Mouse (Mus musculus) CH12.LX (cell line): Measurements from ENCODE around the gene Neurog1. TPM values are rescaled to one million over a fixed set of nuclear protein-coding genes. Genes with fewer than 3 reads are reported as not detected.

Source experiments
- DNase-seq: peaks from one replicate; pipeline ENCODE4 v3.0.0-alpha.2; 2013; ENCODE audit errors: extremely low read depth
- H3K27ac ChIP-seq: 2 replicates; pipeline ENCODE4 v1.5.1; 2012; ENCODE audit warnings: low read depth, mild to moderate bottlenecking, control low read depth, moderate library complexity; ENCODE audit not compliant: insufficient read depth
- H3K27me3 ChIP-seq: replicated peaks from 2 replicates; pipeline ENCODE3; 2012; ENCODE audit warnings: inconsistent platforms
- H3K36me3 ChIP-seq, 2 experiments: replicated peaks in 1 of 2; 2 replicates each; pipeline versions ENCODE3 to v1.6.1; 2012; ENCODE audit warnings: inconsistent platforms in 1 of 2, low read length in 1 of 2, mild to moderate bottlenecking in 1 of 2, mixed read lengths in 1 of 2, moderate library complexity in 1 of 2; ENCODE audit not compliant: control insufficient read depth in 1 of 2, insufficient read depth in 1 of 2
- H3K4me1 ChIP-seq, 2 experiments: 2 replicates each; pipeline ENCODE4 v1.6.1; 2012; ENCODE audit warnings: inconsistent platforms in 1 of 2, moderate library complexity in 1 of 2; ENCODE audit not compliant: insufficient read depth in 2 of 2, control insufficient read depth in 1 of 2
- H3K4me2 ChIP-seq: 2 replicates; pipeline ENCODE4 v1.6.1; 2012; ENCODE audit warnings: low read depth, mild to moderate bottlenecking, control low read depth; ENCODE audit not compliant: poor library complexity, insufficient read depth, severe bottlenecking
- H3K4me3 ChIP-seq, 3 experiments: fragments of 150-350 bp in 1 of 3; sonication (generic) in 1 of 3; replicated peaks in 1 of 3; 2 replicates each; pipeline versions ENCODE3 to v1.5.1; 2011 to 2012; ENCODE audit warnings: low read depth in 2 of 3, low read length in 2 of 3, mild to moderate bottlenecking in 2 of 3, moderate library complexity in 2 of 3, control low read depth in 1 of 3, improper control_type of control experiment in 1 of 3, inconsistent platforms in 1 of 3, mixed read lengths in 1 of 3; ENCODE audit not compliant: poor library complexity in 1 of 3
- H3K79me2 ChIP-seq: replicated peaks from 2 replicates; pipeline ENCODE4 v1.6.1; 2012; ENCODE audit warnings: mild to moderate bottlenecking, moderate library complexity; ENCODE audit not compliant: control insufficient read depth, poor library complexity, insufficient read depth, severe bottlenecking; ENCODE audit errors: extremely low read depth
- H3K9ac ChIP-seq: 2 replicates; pipeline ENCODE4 v1.6.1; 2012; ENCODE audit warnings: low read depth, mild to moderate bottlenecking, control low read depth, moderate library complexity; ENCODE audit not compliant: insufficient read depth
- H3K9me3 ChIP-seq: replicated peaks from 2 replicates; pipeline ENCODE3; 2012; ENCODE audit warnings: low read length, inconsistent platforms, mixed read lengths
- CHD1 ChIP-seq: IDR thresholded peaks from 2 replicates; pipeline ENCODE4 v1.6.1; 2012; ENCODE audit warnings: low read depth, low read length, improper control_type of control experiment, inconsistent platforms
- CHD2 ChIP-seq: IDR thresholded peaks from 2 replicates; pipeline ENCODE4 v1.6.1; 2011; ENCODE audit warnings: low read length, improper control_type of control experiment
- CTCF ChIP-seq, 2 experiments: IDR thresholded peaks in 1 of 2; conservative IDR thresholded peaks in 1 of 2; 2 replicates each; pipeline ENCODE4 v1.5.1; 2011 to 2012; ENCODE audit warnings: low read depth in 2 of 2, low read length in 2 of 2, improper control_type of control experiment in 1 of 2, inconsistent platforms in 1 of 2, mild to moderate bottlenecking in 1 of 2, moderate library complexity in 1 of 2
- ELF1 ChIP-seq: IDR thresholded peaks from 2 replicates; pipeline ENCODE4 v1.6.1; 2014; ENCODE audit warnings: low read depth, mild to moderate bottlenecking, inconsistent platforms, low read length, improper control_type of control experiment
- GABPA ChIP-seq: IDR thresholded peaks from 2 replicates; pipeline ENCODE4 v1.6.1; 2012; ENCODE audit warnings: low read depth, low read length, improper control_type of control experiment, inconsistent platforms; ENCODE audit not compliant: insufficient replicate concordance
- HCFC1 ChIP-seq: IDR thresholded peaks from 2 replicates; pipeline ENCODE4 v1.6.1; 2012; ENCODE audit warnings: low read depth, mild to moderate bottlenecking, inconsistent platforms, low read length, improper control_type of control experiment
- IRF4 ChIP-seq: IDR thresholded peaks from 2 replicates; pipeline ENCODE4 v1.6.1; 2014; ENCODE audit warnings: low read depth, mild to moderate bottlenecking, inconsistent platforms, low read length, improper control_type of control experiment
- JUN ChIP-seq: IDR thresholded peaks from 2 replicates; pipeline ENCODE4 v1.6.1; 2011; ENCODE audit warnings: low read depth, mild to moderate bottlenecking, low read length, improper control_type of control experiment, moderate library complexity; ENCODE audit not compliant: insufficient read depth
- JUND ChIP-seq: conservative IDR thresholded peaks from 2 replicates; pipeline ENCODE4 v1.6.1; 2011; ENCODE audit warnings: low read depth, low read length, improper control_type of control experiment
- KAT2A ChIP-seq: IDR thresholded peaks from 2 replicates; pipeline ENCODE4 v1.6.1; 2012; ENCODE audit warnings: low read length, improper control_type of control experiment, inconsistent platforms; ENCODE audit not compliant: insufficient replicate concordance
- MAFK ChIP-seq: IDR thresholded peaks from 2 replicates; pipeline ENCODE4 v1.6.1; 2011; ENCODE audit warnings: low read length, improper control_type of control experiment; ENCODE audit not compliant: insufficient replicate concordance
- MAX ChIP-seq: IDR thresholded peaks from 2 replicates; pipeline ENCODE4 v1.6.1; 2011; ENCODE audit warnings: low read length, improper control_type of control experiment
- MEF2A ChIP-seq: IDR thresholded peaks from 2 replicates; pipeline ENCODE4 v1.6.1; 2014; ENCODE audit warnings: low read depth, mild to moderate bottlenecking, inconsistent platforms, low read length, improper control_type of control experiment, borderline replicate concordance
- MXI1 ChIP-seq: IDR thresholded peaks from 2 replicates; pipeline ENCODE4 v1.6.1; 2011; ENCODE audit warnings: mild to moderate bottlenecking, low read depth, low read length, improper control_type of control experiment
- MYC ChIP-seq: IDR thresholded peaks from 2 replicates; pipeline ENCODE4 v1.6.1; 2011; ENCODE audit warnings: low read depth, mild to moderate bottlenecking, improper control_type of control experiment, low read length
- NRF1 ChIP-seq: IDR thresholded peaks from 2 replicates; pipeline ENCODE4 v1.6.1; 2014; ENCODE audit warnings: low read depth, mild to moderate bottlenecking, inconsistent platforms, low read length, improper control_type of control experiment, moderate library complexity
- PAX5 ChIP-seq: IDR thresholded peaks from 2 replicates; pipeline ENCODE4 v1.6.1; 2012; ENCODE audit warnings: low read length, inconsistent platforms, mixed read lengths
- POLR2A ChIP-seq: IDR thresholded peaks from 2 replicates; pipeline ENCODE4 v1.6.1; 2011; ENCODE audit warnings: low read depth, mild to moderate bottlenecking, improper control_type of control experiment, low read length
- RAD21 ChIP-seq: IDR thresholded peaks from 2 replicates; pipeline ENCODE4 v1.6.1; 2011; ENCODE audit warnings: low read depth, mild to moderate bottlenecking, low read length, improper control_type of control experiment, moderate library complexity
- RCOR1 ChIP-seq: conservative IDR thresholded peaks from 2 replicates; pipeline ENCODE4 v1.6.1; 2012; ENCODE audit warnings: low read depth, mild to moderate bottlenecking, inconsistent platforms, low read length, improper control_type of control experiment
- SIN3A ChIP-seq: IDR thresholded peaks from 2 replicates; pipeline ENCODE4 v1.6.1; 2012; ENCODE audit warnings: low read length, improper control_type of control experiment, inconsistent platforms
- SMC3 ChIP-seq: IDR thresholded peaks from 2 replicates; pipeline ENCODE4 v1.6.1; 2011; ENCODE audit warnings: low read depth, low read length, improper control_type of control experiment
- UBTF ChIP-seq: IDR thresholded peaks from 2 replicates; pipeline ENCODE4 v1.6.1; 2012; ENCODE audit warnings: low read depth, mild to moderate bottlenecking, inconsistent platforms, low read length, improper control_type of control experiment, moderate library complexity
- USF2 ChIP-seq: conservative IDR thresholded peaks from 2 replicates; pipeline ENCODE4 v1.6.1; 2011; ENCODE audit warnings: low read depth, low read length, improper control_type of control experiment
- ZC3H11A ChIP-seq: IDR thresholded peaks from 2 replicates; pipeline ENCODE4 v1.6.1; 2012; ENCODE audit warnings: low read depth, mild to moderate bottlenecking, inconsistent platforms, low read length, improper control_type of control experiment
- ZKSCAN1 ChIP-seq: IDR thresholded peaks from 2 replicates; pipeline ENCODE4 v1.6.1; 2012; ENCODE audit warnings: low read depth, inconsistent platforms, low read length, improper control_type of control experiment, borderline replicate concordance
- ZMIZ1 ChIP-seq: IDR thresholded peaks from 2 replicates; pipeline ENCODE4 v1.6.1; 2012; ENCODE audit warnings: low read depth, mild to moderate bottlenecking, inconsistent platforms, low read length, improper control_type of control experiment
- ZNF384 ChIP-seq: IDR thresholded peaks from 2 replicates; pipeline ENCODE4 v1.6.1; 2012; ENCODE audit warnings: low read depth, low read length, improper control_type of control experiment, inconsistent platforms
- dilution Hi-C: fragments of 300-500 bp; cut with MboI; formaldehyde crosslinking; loops from 2 replicates; pipeline ENCODE4 v1.14.3; 2020; ENCODE audit warnings: low sequenced_read_pairs; ENCODE audit not compliant: extremely low pct_unique_long_range_greater_than_20kb, extremely low pct_ligation_motif_present
- in situ Hi-C: fragments of 300-500 bp; cut with MboI; formaldehyde crosslinking; loops from 3 replicates; pipeline ENCODE4 v1.14.3; 2019; ENCODE audit warnings: low sequenced_read_pairs, low pct_ligation_motif_present, low pct_unique_long_range_greater_than_20kb, mixed read lengths
- polyA plus RNA-seq: library from polyadenylated mRNA; unstranded; fragments of >175 nt; gene quantifications from 2 replicates; pipeline ENCODE4 v1.2.1, GENCODE M21; 2012; ENCODE audit warnings: low read depth; ENCODE audit not compliant: insufficient read length
- total RNA-seq, 2 experiments: library from RNA; depleted of rRNA; stranded (reverse); fragments of 300-350 nt in 1 of 2; fragments of >200 nt in 1 of 2; gene quantifications; 2 replicates each; pipeline ENCODE4 v1.2.3; 2012 to 2014

Neurog1 gene
- total and polyA plus RNA-seq, 3 experiments = not detected

- no peak for DNase-seq
- Histone ChIP-seq H3K27me3 (peaks cover 41% of the 10 kb centered on the region), H3K27ac (no peak overlapping the region), H3K79me2 (no peaks in the 10 kb centered on the region), H3K4me3 (no peak overlapping the region), H3K4me2 (no peak overlapping the region), H3K4me1 (peaks cover 6 to 11% of the 10 kb centered on the region in 2 experiments; a peak in 2 of 4 replicates), H3K9me3 (peaks cover 4% of the 10 kb centered on the region), H3K9ac (no peak overlapping the region), H3K36me3 (no peaks in the 10 kb centered on the region)
- in situ Hi-C loops = no loop called here
- no peak for TF ChIP-seq MYC
- no peak for TF ChIP-seq JUND
- TF ChIP-seq MXI1 = no peak
- no peak for TF ChIP-seq CHD2
- no peak for TF ChIP-seq ZMIZ1
- TF ChIP-seq MAFK = no peak
- TF ChIP-seq ZNF384 = no peak
- no peak for TF ChIP-seq KAT2A
- TF ChIP-seq MAX = no peak
- TF ChIP-seq GABPA = no peak
- TF ChIP-seq ZKSCAN1 = no peak
- no peak for TF ChIP-seq PAX5
- TF ChIP-seq ELF1 = no peak
- TF ChIP-seq RCOR1 = no peak
- TF ChIP-seq JUN = no peak
- dilution Hi-C loops = no loop called here
Measured at GRCm38 (mm10) chr13:56257469-56258153, 5.6 kb upstream of the Neurog1 start.

DNA sequence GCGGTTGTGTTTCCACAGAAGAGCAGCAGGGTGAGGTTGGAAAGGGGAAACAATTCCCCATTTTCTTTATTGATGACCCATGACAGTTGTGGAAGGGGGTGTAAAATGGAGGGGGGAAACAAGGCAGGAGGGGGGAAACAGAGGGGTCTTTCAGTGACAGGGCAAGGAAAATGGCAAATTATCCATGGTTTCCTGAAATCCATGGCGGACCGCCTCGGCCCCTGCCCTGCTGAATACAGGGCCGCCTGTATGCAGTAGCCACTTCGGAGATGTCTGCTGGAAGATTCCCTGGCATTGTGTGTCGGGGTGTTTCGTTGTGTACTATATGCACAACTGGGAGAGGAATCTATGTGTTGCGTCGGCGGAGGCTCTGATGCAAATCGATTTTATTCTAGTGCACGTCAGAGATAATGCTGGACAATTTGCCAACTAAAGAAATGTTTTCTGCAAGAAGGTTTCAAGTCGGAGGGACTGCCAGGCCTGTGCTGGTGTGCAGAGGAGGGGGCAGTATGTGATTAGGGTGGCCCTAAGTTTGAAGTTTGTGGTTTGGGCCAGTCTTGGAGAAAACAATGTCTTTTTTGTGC, 4.8 kb upstream of the Neurog1 start:
- in situ Hi-C loops = no loop called here
- no peaks in the 10 kb centered on the region for H3K79me2 ChIP-seq
- no peak for TF ChIP-seq ZNF384
- TF ChIP-seq ZC3H11A = no peak
- TF ChIP-seq SIN3A = no peak
- TF ChIP-seq MEF2A = no peak
- no peak for TF ChIP-seq RCOR1
- no peak for TF ChIP-seq JUND
- no peak for TF ChIP-seq RAD21
- no peak for TF ChIP-seq POLR2A
- no peak for TF ChIP-seq JUN
- no peak for TF ChIP-seq HCFC1
- TF ChIP-seq SMC3 = no peak
- no peak for TF ChIP-seq USF2
- no peak for TF ChIP-seq PAX5
- TF ChIP-seq CHD1 = no peak
- TF ChIP-seq IRF4 = no peak
- no peak for TF ChIP-seq CTCF (conservative IDR thresholded peaks at IDR 0.05 in 1 of 2, IDR thresholded peaks at IDR 0.05 in 1 of 2; ENCODE audit: low read depth in 2 of 2, low read length in 2 of 2)
- TF ChIP-seq NRF1 = no peak
- no peak for TF ChIP-seq ELF1
- no peak for TF ChIP-seq UBTF
- H3K27me3 ChIP-seq = peaks cover 49% of the 10 kb centered on the region
- peaks cover 5% of the 10 kb centered on the region for H3K9me3 ChIP-seq
- H3K4me1 ChIP-seq = peaks cover 3 to 6% of the 10 kb centered on the region in 2 experiments
- no peak overlapping the region for H3K9ac ChIP-seq
- no peak overlapping the region for H3K4me3 ChIP-seq
- no peak overlapping the region for H3K27ac ChIP-seq
- dilution Hi-C loops = no loop called here
- H3K36me3 ChIP-seq = no peaks in the 10 kb centered on the region
- DNase-seq = no peak
- H3K4me2 ChIP-seq = no peak overlapping the region
